Mouse (Mus musculus): Measurements from ENCODE around the gene Arhgef10l. TPM values are rescaled to one million over a fixed set of nuclear protein-coding genes. Genes with fewer than 3 reads are reported as not detected.

Gene Arhgef10l
- polyA plus RNA-seq, 1 experiment from 2014 or later: 18.4 TPM

DNA sequence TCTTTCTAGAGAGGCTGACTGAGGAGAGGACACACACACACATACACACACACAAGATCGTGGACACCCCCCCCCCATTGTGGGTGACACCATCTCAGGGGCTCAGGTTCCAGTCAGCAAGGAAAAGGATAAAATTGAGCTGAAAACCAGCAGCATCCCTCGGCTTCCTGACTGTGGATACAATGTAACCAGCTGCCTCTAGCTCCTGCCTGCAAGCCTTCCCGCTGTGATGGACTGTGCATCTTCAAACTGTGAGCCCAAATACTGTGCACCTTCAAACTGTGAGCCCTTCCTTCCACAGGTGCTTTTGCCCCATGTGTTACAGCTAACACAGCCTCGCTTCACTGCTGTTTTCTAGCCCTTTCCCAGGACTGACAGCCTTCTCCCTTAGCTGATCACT, 23.4 kb downstream of the Arhgef10l start:
- no peak overlapping the region for H3K27ac ChIP-seq (ENCODE audit: low read length)
- no peak for ATAC-seq (ENCODE audit: insufficient read depth, low FRiP score)
- H3K9ac ChIP-seq (ENCODE audit: low read length): no peak overlapping the region
- no peaks in the 10 kb centered on the region for H3K36me3 ChIP-seq (ENCODE audit: control insufficient read depth, insufficient read depth, low read length)
- 0 out of 2 replicates have a peak, but pooled peaks cover 2% of the 10 kb centered on the region for H3K9me3 ChIP-seq (replicated peaks; ENCODE audit: control insufficient read depth, low read length)
- H3K4me2 ChIP-seq (ENCODE audit: low read depth, low read length): no peak overlapping the region
- H3K4me1 ChIP-seq (ENCODE audit: control insufficient read depth, insufficient read depth, low read length): 0 out of 2 replicates have a peak, but pooled peaks cover 3% of the 10 kb centered on the region
- no peak overlapping the region for H3K4me3 ChIP-seq (replicated peaks; ENCODE audit: low read length)
- WGBS: 88% methylated on average over 4 of the region's 4 CpGs
- H3K27me3 ChIP-seq (ENCODE audit: control insufficient read depth, insufficient read depth, low read length): no peaks in the 10 kb centered on the region

DNA sequence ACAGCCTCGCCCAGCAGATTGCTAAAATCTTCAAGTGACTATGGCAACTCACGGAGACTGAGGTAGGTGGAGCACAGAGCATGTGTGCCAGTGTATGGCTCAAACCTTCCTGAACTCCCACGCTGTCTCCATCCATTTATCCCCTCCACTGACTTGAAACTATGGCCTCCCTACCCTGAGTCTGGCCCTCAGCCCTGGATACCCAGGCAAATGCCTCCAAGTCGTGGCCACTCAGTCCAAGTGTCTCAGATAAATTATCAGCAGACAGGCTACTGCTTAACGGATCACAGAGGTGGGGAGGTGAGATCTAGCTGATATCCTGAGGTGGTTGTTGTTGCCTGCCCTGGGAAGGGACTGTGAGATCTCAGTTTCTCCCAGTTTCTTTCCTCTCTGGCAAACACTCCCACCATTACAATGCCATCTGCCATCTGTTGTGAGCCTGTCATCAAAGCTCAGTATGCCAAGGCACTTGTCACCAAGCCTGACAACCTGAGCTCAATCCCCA, 24.3 kb downstream of the Arhgef10l start:
- no peak overlapping the region for H3K9ac ChIP-seq (ENCODE audit: low read length)
- ATAC-seq (ENCODE audit: insufficient read depth, low FRiP score): no peak

GRCm38 (mm10) chr4:140640668-140641067, 25.1 kb downstream of the Arhgef10l start:
- Histone ChIP-seq H3K27me3 (ENCODE audit: control insufficient read depth, insufficient read depth, low read length) (no peaks in the 10 kb centered on the region), H3K9ac (ENCODE audit: low read length) (no peak overlapping the region), H3K4me3 (replicated peaks; ENCODE audit: low read length) (no peak overlapping the region), H3K9me3 (replicated peaks; ENCODE audit: control insufficient read depth, low read length) (0 out of 2 replicates have a peak, but pooled peaks cover 2% of the 10 kb centered on the region), H3K4me2 (ENCODE audit: low read depth, low read length) (no peak overlapping the region), H3K36me3 (ENCODE audit: control insufficient read depth, insufficient read depth, low read length) (no peaks in the 10 kb centered on the region), H3K4me1 (ENCODE audit: control insufficient read depth, insufficient read depth, low read length) (0 out of 2 replicates have a peak, but pooled peaks cover 3% of the 10 kb centered on the region), H3K27ac (ENCODE audit: low read length) (no peak overlapping the region)
- ATAC-seq (ENCODE audit: insufficient read depth, low FRiP score): no peak
- WGBS: 75% methylated on average over 9 of the region's 9 CpGs

More for the DNA sequence above, 24.3 kb downstream of the Arhgef10l start:
- Histone ChIP-seq H3K36me3 (ENCODE audit: control insufficient read depth, insufficient read depth, low read length) (no peaks in the 10 kb centered on the region), H3K4me1 (ENCODE audit: control insufficient read depth, insufficient read depth, low read length) (0 out of 2 replicates have a peak, but pooled peaks cover 3% of the 10 kb centered on the region), H3K4me3 (replicated peaks; ENCODE audit: low read length) (no peak overlapping the region), H3K4me2 (ENCODE audit: low read depth, low read length) (no peak overlapping the region), H3K27ac (ENCODE audit: low read length) (no peak overlapping the region), H3K27me3 (ENCODE audit: control insufficient read depth, insufficient read depth, low read length) (no peaks in the 10 kb centered on the region), H3K9me3 (replicated peaks; ENCODE audit: control insufficient read depth, low read length) (0 out of 2 replicates have a peak, but pooled peaks cover 2% of the 10 kb centered on the region)
- 44% methylated on average over 5 of the region's 5 CpGs for WGBS

GRCm38 (mm10) chr4:140640242-140640523, 25.6 kb downstream of the Arhgef10l start:
- 76% methylated on average over 8 of the region's 8 CpGs for WGBS
- Histone ChIP-seq H3K27me3 (ENCODE audit: control insufficient read depth, insufficient read depth, low read length) (no peaks in the 10 kb centered on the region), H3K4me1 (ENCODE audit: control insufficient read depth, insufficient read depth, low read length) (0 out of 2 replicates have a peak, but pooled peaks cover 3% of the 10 kb centered on the region), H3K4me3 (replicated peaks; ENCODE audit: low read length) (no peak overlapping the region), H3K9ac (ENCODE audit: low read length) (no peak overlapping the region), H3K9me3 (replicated peaks; ENCODE audit: control insufficient read depth, low read length) (0 out of 2 replicates have a peak, but pooled peaks cover 2% of the 10 kb centered on the region), H3K27ac (ENCODE audit: low read length) (no peak overlapping the region), H3K4me2 (ENCODE audit: low read depth, low read length) (no peak overlapping the region), H3K36me3 (ENCODE audit: control insufficient read depth, insufficient read depth, low read length) (no peaks in the 10 kb centered on the region)
- no peak for ATAC-seq (ENCODE audit: insufficient read depth, low FRiP score)

DNA sequence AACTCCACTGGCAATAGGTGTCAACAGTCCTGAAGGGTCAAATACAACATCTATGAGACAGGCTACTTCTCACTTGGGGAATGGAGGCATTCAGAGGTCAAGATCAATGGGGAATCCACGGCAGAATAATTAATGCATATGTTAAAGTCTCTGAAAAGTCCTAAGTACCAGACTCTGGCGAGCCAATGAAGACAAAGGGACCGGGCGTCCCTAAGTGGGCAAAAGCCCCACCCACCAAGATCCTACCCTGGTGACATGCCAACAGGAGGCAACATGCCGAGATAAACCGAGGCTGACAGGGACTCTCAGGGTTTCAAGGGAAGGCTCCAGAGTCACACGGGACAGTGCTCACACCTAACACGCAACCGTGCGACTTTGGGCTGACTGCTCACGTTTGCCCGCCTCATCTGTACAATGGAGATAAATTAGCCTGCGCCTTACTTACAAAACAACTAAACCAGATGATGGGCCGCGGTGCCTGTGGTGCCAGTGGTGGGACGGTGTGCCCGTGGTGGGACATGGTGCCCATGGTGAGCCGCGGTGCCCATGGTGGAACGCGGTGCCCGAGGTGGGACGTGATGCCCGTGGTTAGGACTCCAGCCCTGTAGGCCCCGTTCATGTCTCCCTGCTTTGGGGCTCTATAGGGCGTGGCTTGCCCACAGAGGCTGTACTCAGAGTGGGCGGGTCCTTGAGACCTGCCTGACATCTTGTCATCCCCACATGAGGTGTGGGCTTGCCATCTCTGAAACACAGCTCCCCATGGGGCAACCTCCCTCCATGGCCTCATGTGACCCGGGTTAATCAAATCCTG, 26.2 kb downstream of the Arhgef10l start:
- 86% methylated on average over 28 of the region's 28 CpGs for WGBS
- H3K4me3 ChIP-seq (replicated peaks; ENCODE audit: low read length): no peak overlapping the region
- H3K27ac ChIP-seq (ENCODE audit: low read length): no peak overlapping the region
- H3K9ac ChIP-seq (ENCODE audit: low read length): no peak overlapping the region
- H3K4me2 ChIP-seq (ENCODE audit: low read depth, low read length): no peak overlapping the region
- H3K4me1 ChIP-seq (ENCODE audit: control insufficient read depth, insufficient read depth, low read length): 0 out of 2 replicates have a peak, but pooled peaks cover 3% of the 10 kb centered on the region
- no peaks in the 10 kb centered on the region for H3K36me3 ChIP-seq (ENCODE audit: control insufficient read depth, insufficient read depth, low read length)
- ATAC-seq (ENCODE audit: insufficient read depth, low FRiP score): no peak
- no peaks in the 10 kb centered on the region for H3K27me3 ChIP-seq (ENCODE audit: control insufficient read depth, insufficient read depth, low read length)
- 0 out of 2 replicates have a peak, but pooled peaks cover 2% of the 10 kb centered on the region for H3K9me3 ChIP-seq (replicated peaks; ENCODE audit: control insufficient read depth, low read length)

DNA sequence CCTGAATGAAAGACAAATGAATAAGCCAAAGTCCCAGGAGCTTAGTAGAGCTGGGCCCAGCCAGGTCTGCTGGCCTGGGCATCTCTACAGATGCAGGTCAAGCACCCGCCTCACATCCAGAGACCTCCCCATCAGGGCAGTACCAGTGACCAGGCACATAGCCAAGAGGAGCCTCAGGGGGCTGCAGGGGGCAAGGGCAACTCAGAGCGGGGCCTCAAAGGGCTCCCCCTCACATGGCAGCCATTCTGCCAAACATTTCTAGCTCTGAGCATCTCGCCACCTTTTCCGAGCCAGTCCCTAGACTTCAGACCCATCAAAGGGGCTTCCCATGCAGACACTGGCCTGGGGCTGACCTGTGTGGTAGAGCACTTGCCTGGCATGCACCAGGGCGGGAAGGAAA, 27.2 kb downstream of the Arhgef10l start:
- Histone ChIP-seq H3K9ac (ENCODE audit: low read length) (no peak overlapping the region), H3K4me1 (ENCODE audit: control insufficient read depth, insufficient read depth, low read length) (0 out of 2 replicates have a peak, but pooled peaks cover 3% of the 10 kb centered on the region), H3K9me3 (replicated peaks; ENCODE audit: control insufficient read depth, low read length) (0 out of 2 replicates have a peak, but pooled peaks cover 2% of the 10 kb centered on the region), H3K4me2 (ENCODE audit: low read depth, low read length) (no peak overlapping the region), H3K27ac (ENCODE audit: low read length) (no peak overlapping the region), H3K36me3 (ENCODE audit: control insufficient read depth, insufficient read depth, low read length) (no peaks in the 10 kb centered on the region), H3K4me3 (replicated peaks; ENCODE audit: low read length) (no peak overlapping the region), H3K27me3 (ENCODE audit: control insufficient read depth, insufficient read depth, low read length) (no peaks in the 10 kb centered on the region)
- WGBS: 92% methylated on average over 5 of the region's 5 CpGs
- no peak for ATAC-seq (ENCODE audit: insufficient read depth, low FRiP score)

DNA sequence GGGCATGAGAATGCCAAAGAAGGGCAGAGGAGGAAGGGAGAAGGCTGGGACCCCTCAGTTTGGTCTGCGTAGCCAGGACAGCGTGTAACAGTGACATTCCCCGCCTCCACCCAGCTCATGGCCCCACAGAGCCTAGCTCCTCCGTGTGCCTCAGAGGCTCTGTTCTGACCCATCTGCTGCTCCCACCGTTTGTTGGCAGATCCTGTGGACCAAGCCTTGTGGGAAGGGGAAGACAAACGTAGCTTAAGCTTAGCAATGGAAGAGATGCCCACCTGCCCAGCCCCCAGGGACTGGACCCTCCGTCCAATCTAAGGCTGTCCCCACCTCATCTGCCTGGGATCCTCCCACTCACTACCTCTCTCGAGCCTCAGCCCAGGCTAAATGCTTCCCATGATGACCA, 28.5 kb downstream of the Arhgef10l start:
- Histone ChIP-seq H3K4me2 (ENCODE audit: low read depth, low read length) (no peak overlapping the region), H3K4me1 (ENCODE audit: control insufficient read depth, insufficient read depth, low read length) (0 out of 2 replicates have a peak, but pooled peaks cover 3% of the 10 kb centered on the region), H3K9me3 (replicated peaks; ENCODE audit: control insufficient read depth, low read length) (no peaks in the 10 kb centered on the region), H3K4me3 (replicated peaks; ENCODE audit: low read length) (no peak overlapping the region), H3K36me3 (ENCODE audit: control insufficient read depth, insufficient read depth, low read length) (no peaks in the 10 kb centered on the region), H3K27me3 (ENCODE audit: control insufficient read depth, insufficient read depth, low read length) (no peaks in the 10 kb centered on the region), H3K27ac (ENCODE audit: low read length) (no peak overlapping the region), H3K9ac (ENCODE audit: low read length) (no peak overlapping the region)
- ATAC-seq (ENCODE audit: insufficient read depth, low FRiP score): no peak
- 66% methylated on average over 8 of the region's 8 CpGs for WGBS

- H3K4me3 ChIP-seq (replicated peaks; ENCODE audit: low read length): no peak overlapping the region
- no peak for ATAC-seq (ENCODE audit: insufficient read depth, low FRiP score)
- H3K9me3 ChIP-seq (replicated peaks; ENCODE audit: control insufficient read depth, low read length): no peaks in the 10 kb centered on the region
- no peaks in the 10 kb centered on the region for H3K36me3 ChIP-seq (ENCODE audit: control insufficient read depth, insufficient read depth, low read length)
- no peaks in the 10 kb centered on the region for H3K27me3 ChIP-seq (ENCODE audit: control insufficient read depth, insufficient read depth, low read length)
- 0 out of 2 replicates have a peak, but pooled peaks cover 2% of the 10 kb centered on the region for H3K4me1 ChIP-seq (ENCODE audit: control insufficient read depth, insufficient read depth, low read length)
- H3K4me2 ChIP-seq (ENCODE audit: low read depth, low read length): no peak overlapping the region
- no peak overlapping the region for H3K9ac ChIP-seq (ENCODE audit: low read length)
- no peak overlapping the region for H3K27ac ChIP-seq (ENCODE audit: low read length)
- WGBS: 49% methylated on average over 5 of the region's 5 CpGs
Observed at GRCm38 (mm10) chr4:140636312-140636996, 29.4 kb downstream of the Arhgef10l start.

GRCm38 (mm10) chr4:140634861-140635388, 30.9 kb downstream of the Arhgef10l start:
- H3K9me3 ChIP-seq (replicated peaks; ENCODE audit: control insufficient read depth, low read length): no peaks in the 10 kb centered on the region
- H3K36me3 ChIP-seq (ENCODE audit: control insufficient read depth, insufficient read depth, low read length): no peaks in the 10 kb centered on the region
- no peak overlapping the region for H3K4me2 ChIP-seq (ENCODE audit: low read depth, low read length)
- H3K4me1 ChIP-seq (ENCODE audit: control insufficient read depth, insufficient read depth, low read length): peaks cover 7% of the 10 kb centered on the region
- no peak for ATAC-seq (ENCODE audit: insufficient read depth, low FRiP score)
- H3K9ac ChIP-seq (ENCODE audit: low read length): no peak overlapping the region
- H3K4me3 ChIP-seq (replicated peaks; ENCODE audit: low read length): no peak overlapping the region
- 78% methylated on average over 10 of the region's 10 CpGs for WGBS
- no peaks in the 10 kb centered on the region for H3K27me3 ChIP-seq (ENCODE audit: control insufficient read depth, insufficient read depth, low read length)
- H3K27ac ChIP-seq (ENCODE audit: low read length): no peak overlapping the region

Measured in stomach, embryonic 16.5 days (tissue).